Mouse (Mus musculus) heart, embryonic 11.5 days (tissue): ENCODE measurements around the gene Sec13. TPM values are rescaled to one million over a fixed set of nuclear protein-coding genes. Genes with fewer than 3 reads are reported as not detected.

Source experiments
- ATAC-seq: fragments of 200-750 bp; cut with Nextera tagmentation; replicated peaks from 2 replicates; pipeline ENCODE4 v1.8.0; 2017; ENCODE audit warnings: moderate library complexity; ENCODE audit not compliant: insufficient number of reproducible peaks, low FRiP score, low TSS enrichment
- H3K27ac ChIP-seq: fragments of 300-500 bp; sonication (generic); 2 replicates; pipeline ENCODE4 v1.5.1; 2014; ENCODE audit warnings: mild to moderate bottlenecking, low read depth, low read length
- H3K27me3 ChIP-seq: fragments of 300-500 bp; sonication (generic); 2 replicates; pipeline ENCODE4 v1.6.1; 2014; ENCODE audit warnings: mild to moderate bottlenecking, low read length, mixed read lengths; ENCODE audit not compliant: control insufficient read depth, insufficient read depth
- H3K36me3 ChIP-seq: fragments of 300-500 bp; sonication (generic); 2 replicates; pipeline ENCODE4 v1.6.1; 2014; ENCODE audit warnings: mild to moderate bottlenecking, low read length, moderate library complexity, mixed read lengths; ENCODE audit not compliant: control insufficient read depth, insufficient read depth
- H3K4me1 ChIP-seq: fragments of 300-500 bp; sonication (generic); 2 replicates; pipeline ENCODE4 v1.6.1; 2014; ENCODE audit warnings: low read length; ENCODE audit not compliant: control insufficient read depth, insufficient read depth
- H3K4me2 ChIP-seq: fragments of 300-500 bp; sonication (generic); 2 replicates; pipeline ENCODE4 v1.6.1; 2014; ENCODE audit warnings: mild to moderate bottlenecking, moderate library complexity
- H3K4me3 ChIP-seq: fragments of 300-500 bp; sonication (generic); 2 replicates; pipeline ENCODE4 v1.5.1; 2014; ENCODE audit warnings: low read depth, low read length
- H3K9ac ChIP-seq: fragments of 300-500 bp; sonication (generic); 2 replicates; pipeline ENCODE4 v1.6.1; 2014; ENCODE audit warnings: mild to moderate bottlenecking, low read depth, low read length, moderate library complexity
- H3K9me3 ChIP-seq: fragments of 300-500 bp; sonication (generic); replicated peaks from 2 replicates; pipeline ENCODE4 v1.6.1; 2016; ENCODE audit warnings: low read length; ENCODE audit not compliant: control insufficient read depth
- WGBS: fragments of 180-500 bp; shearing (Covaris S2); extraction: QIAGEN DNeasy Blood & Tissue Kit; methylation state at CpG from one replicate; pipeline ENCODE4 v1.1.7; 2014; ENCODE audit not compliant: insufficient replicate concordance; 5-methylcytosine and 5-hydroxymethylcytosine counted together
- polyA plus RNA-seq: library from polyadenylated mRNA; unstranded; fragments of >200 nt; fragmentation: Nextera tagmentation; extraction: Ambion mirVana; gene quantifications from 2 replicates; pipeline ENCODE4 v1.2.1, GENCODE M21; 2014

Gene Sec13
- polyA plus RNA-seq, 1 experiment from 2014 or later, result 246 TPM

DNA sequence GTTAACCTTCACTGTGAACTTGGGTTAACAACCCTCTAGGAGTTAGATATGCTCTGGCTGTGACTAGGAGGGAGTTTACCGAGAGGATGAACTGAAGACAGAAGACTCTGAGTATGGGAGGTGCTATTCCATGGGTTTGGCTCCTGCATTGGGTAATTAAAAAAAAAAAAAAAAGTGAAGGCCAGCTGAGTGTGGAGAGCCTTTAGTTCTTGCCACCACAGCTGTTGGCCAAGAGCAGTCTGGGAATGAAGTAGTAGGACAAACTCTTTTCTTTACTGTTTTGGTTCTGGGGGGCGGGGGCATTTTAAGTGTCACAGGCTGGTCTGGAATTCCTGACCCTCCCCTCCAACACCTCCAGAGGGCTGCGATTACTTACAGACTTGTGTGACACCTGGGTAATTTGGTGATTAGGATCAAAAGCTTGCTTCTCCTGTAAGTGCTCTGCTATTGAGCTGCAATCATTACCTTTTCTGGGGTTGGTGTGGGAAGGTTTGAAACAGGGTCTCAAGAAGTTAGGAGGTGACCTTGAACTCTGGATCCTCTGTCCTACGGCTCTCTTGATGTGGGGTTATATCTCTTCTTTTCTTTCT, 44.7 kb downstream of the Sec13 start:
- Histone ChIP-seq H3K27ac (peak overlapping the region; percentile 95), H3K27me3 (no peaks in the 10 kb centered on the region), H3K4me2 (peak overlapping the region; percentile 87), H3K9me3 (no peaks in the 10 kb centered on the region), H3K4me3 (peak overlapping the region; percentile 85), H3K36me3 (peaks cover 2% of the 10 kb centered on the region; the same call in 1 of the 2 replicates), H3K9ac (peak overlapping the region; percentile 58), H3K4me1 (peaks cover 36% of the 10 kb centered on the region)
- 39% methylated on average over 4 of the region's 4 CpGs for WGBS
- ATAC-seq, result no peak

DNA sequence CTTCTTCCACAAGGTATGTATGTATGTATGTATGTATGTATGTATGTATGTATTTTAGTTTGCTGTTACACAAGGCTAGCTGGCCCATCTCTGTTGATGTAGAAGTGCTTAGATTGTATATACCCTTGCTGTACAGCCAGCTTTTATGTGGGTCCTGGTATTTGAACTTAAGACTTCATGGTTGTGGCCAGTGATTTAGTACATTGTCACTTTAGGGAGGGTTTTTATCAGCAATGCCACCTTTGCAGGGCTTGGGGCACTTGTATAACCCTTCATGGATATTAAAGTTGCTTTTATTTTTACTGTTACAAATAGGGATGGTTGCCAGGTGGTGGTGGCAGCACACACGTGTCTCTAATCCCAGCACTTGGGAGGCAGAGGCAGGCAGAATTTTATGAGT, 45.3 kb downstream of the Sec13 start:
- H3K36me3 ChIP-seq, result no peaks in the 10 kb centered on the region; the same call in 1 of the 2 replicates
- WGBS, result 68% methylated on average over 1 of the region's 1 CpGs
- H3K9me3 ChIP-seq, result no peaks in the 10 kb centered on the region
- no peak overlapping the region for H3K4me3 ChIP-seq
- H3K27ac ChIP-seq, result no peak overlapping the region
- no peak overlapping the region for H3K9ac ChIP-seq
- no peak overlapping the region for H3K4me2 ChIP-seq
- no peaks in the 10 kb centered on the region for H3K27me3 ChIP-seq
- H3K4me1 ChIP-seq, result peaks cover 40% of the 10 kb centered on the region
- no peak for ATAC-seq

DNA sequence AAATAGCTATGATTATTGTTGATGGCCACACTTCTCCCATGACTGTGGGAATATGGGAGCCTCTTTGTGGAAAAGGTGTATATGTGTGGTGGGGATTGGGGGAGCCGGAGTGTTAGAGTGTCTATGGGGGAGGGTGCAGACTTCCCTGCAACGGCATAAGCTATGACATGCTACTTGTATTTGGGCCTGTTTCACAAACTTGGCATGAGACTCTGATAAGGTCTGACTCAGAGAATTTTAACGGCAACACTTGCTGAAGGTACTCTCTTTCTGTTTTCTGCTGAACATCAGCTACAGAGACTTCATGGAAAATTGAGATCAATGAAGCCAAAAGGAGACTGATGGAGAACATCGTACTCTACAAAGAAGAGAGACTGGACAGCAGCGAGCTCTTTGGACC, 47.2 kb downstream of the Sec13 start:
- no peak overlapping the region for H3K4me3 ChIP-seq
- peaks cover 38% of the 10 kb centered on the region for H3K4me1 ChIP-seq
- ATAC-seq, result no peak

DNA sequence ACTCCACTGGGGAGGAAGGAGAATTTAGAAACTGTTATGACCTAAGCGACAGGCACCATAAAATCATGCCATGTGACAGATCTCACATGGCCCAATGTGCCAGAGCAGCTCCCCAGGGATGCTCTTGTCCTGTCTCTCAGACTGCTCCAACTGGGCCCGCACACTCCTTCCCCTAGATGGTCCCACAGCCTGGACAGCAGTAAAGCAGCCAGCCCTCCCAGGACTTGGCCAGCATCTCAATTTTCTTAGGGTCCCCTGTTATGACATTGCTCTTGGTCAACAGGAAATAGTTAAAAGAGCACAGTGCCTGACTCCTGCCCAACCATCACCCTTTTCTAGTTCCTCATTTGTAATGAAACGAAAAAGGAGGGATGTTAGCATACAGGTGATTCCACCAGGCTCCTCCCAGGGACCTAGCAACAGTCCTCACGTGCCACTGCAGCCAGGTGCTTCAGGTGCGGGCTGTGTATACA, 47.8 kb downstream of the Sec13 start:
- H3K4me2 ChIP-seq, result peak overlapping the region; percentile 43
- H3K36me3 ChIP-seq, result no peaks in the 10 kb centered on the region
- H3K9ac ChIP-seq, result no peak overlapping the region
- no peak overlapping the region for H3K27ac ChIP-seq
- no peak for ATAC-seq
- H3K4me3 ChIP-seq, result no peak overlapping the region
- peaks cover 34% of the 10 kb centered on the region for H3K4me1 ChIP-seq
- WGBS, result 76% methylated on average over 5 of the region's 5 CpGs
- H3K27me3 ChIP-seq, result no peaks in the 10 kb centered on the region
- no peaks in the 10 kb centered on the region for H3K9me3 ChIP-seq

More for the DNA sequence above, 47.2 kb downstream of the Sec13 start:
- Histone ChIP-seq H3K4me2 (peak overlapping the region; percentile 43; the same call in 1 of the 2 replicates), H3K27me3 (no peaks in the 10 kb centered on the region), H3K36me3 (no peaks in the 10 kb centered on the region), H3K27ac (no peak overlapping the region), H3K9me3 (no peaks in the 10 kb centered on the region), H3K9ac (no peak overlapping the region)
- 76% methylated on average over 5 of the region's 5 CpGs for WGBS

DNA sequence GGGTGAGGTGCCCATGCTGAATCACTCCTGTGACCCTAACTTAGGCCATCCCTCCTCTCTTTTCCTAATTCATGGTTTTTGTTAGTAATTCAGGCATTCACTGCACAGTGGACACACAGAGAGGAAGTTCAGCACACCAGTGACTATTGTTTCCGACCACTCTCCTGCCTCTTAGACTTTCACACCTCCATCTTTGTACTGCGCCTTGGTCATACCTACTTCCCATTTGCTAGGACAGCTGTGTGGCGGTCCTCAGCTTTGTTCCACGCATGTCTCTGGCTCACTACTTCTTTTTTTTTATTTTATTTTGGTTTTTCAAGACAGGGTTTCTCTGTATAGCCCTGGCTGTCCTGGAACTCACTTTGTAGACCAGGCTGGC, 49.5 kb downstream of the Sec13 start:
- H3K4me1 ChIP-seq, result peaks cover 42% of the 10 kb centered on the region
- peak; percentile 5; the same call in 1 of the 2 replicates for ATAC-seq
- peak overlapping the region; percentile 66 for H3K4me2 ChIP-seq
- no peaks in the 10 kb centered on the region for H3K9me3 ChIP-seq
- 55% methylated on average over 4 of the region's 4 CpGs for WGBS
- peak overlapping the region; percentile 95 for H3K27ac ChIP-seq
- H3K27me3 ChIP-seq, result no peaks in the 10 kb centered on the region
- H3K36me3 ChIP-seq, result no peaks in the 10 kb centered on the region
- H3K9ac ChIP-seq, result peak overlapping the region; percentile 71
- H3K4me3 ChIP-seq, result peak overlapping the region; percentile 28; the same call in 1 of the 2 replicates

DNA sequence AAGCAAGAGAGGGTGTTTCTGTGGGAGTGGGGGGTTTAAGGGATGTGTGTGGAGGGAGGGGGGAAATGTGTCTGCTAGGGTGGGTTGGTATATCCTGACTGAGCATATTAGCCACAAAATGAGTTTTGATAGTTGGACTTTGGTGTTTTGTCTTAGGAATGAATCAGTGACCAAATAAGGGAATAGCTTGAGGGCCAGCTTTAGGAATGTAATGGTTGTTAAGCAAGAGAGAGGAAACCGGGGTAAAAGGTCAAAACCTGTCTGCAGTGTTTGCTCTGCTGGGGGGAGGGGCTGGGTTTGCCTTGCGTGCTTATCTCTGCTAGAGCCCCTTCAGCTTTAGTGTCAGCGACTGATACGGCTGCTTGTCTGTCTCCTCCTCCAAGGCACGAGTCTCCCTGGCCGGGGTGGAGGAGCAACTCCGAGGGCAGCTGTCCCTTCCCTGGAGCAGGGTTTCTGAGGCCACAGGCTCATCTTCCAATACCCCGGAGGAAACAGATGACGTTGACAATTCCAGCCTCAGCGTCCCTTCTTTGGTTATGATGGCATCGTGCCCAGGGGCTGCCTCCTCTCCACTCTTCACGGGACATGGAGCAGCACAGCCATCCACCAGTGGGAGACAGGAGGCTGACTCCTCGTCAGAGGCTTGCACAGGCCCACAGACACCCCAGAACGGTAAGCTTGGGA, 50.0 kb downstream of the Sec13 start:
- no peaks in the 10 kb centered on the region for H3K36me3 ChIP-seq
- no peaks in the 10 kb centered on the region for H3K27me3 ChIP-seq
- 1% methylated on average over 13 of the region's 14 CpGs for WGBS
- H3K9me3 ChIP-seq, result no peaks in the 10 kb centered on the region
- H3K4me1 ChIP-seq, result peaks cover 39% of the 10 kb centered on the region
- peak overlapping the region; percentile 28; the same call in 1 of the 2 replicates for H3K4me3 ChIP-seq
- H3K9ac ChIP-seq, result peak overlapping the region; percentile 71
- H3K27ac ChIP-seq, result peak overlapping the region; percentile 95
- peak overlapping the region; percentile 66 for H3K4me2 ChIP-seq
- ATAC-seq, result peak; percentile 89

DNA sequence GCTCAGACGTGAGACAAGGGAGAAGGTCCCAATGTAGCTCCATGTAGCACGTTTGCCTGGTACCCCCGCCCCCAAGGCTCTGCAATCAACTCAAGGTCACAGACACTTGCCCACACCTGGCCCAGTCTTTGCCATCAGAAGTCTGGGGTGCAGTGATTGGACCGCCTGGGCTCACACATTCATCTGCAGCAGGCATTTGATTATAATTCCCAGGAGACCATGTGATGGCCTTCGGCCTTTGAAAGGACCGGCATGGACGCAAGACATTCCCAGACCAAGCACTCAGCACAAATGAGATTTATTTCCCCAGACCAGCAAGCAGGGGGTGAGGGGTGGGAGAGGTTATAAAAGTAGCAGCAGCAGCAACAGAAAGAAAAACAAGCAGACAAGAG, 50.5 kb downstream of the Sec13 start:
- Histone ChIP-seq H3K9me3 (no peaks in the 10 kb centered on the region), H3K36me3 (no peaks in the 10 kb centered on the region), H3K27ac (peak overlapping the region; percentile 95), H3K4me1 (peaks cover 39% of the 10 kb centered on the region), H3K4me2 (peak overlapping the region; percentile 66), H3K9ac (peak overlapping the region; percentile 71; the same call in 1 of the 2 replicates), H3K4me3 (no peak overlapping the region; the same call in 1 of the 2 replicates), H3K27me3 (no peaks in the 10 kb centered on the region)
- 8% methylated on average over 7 of the region's 7 CpGs for WGBS
- peak; percentile 15; the same call in 1 of the 2 replicates for ATAC-seq

DNA sequence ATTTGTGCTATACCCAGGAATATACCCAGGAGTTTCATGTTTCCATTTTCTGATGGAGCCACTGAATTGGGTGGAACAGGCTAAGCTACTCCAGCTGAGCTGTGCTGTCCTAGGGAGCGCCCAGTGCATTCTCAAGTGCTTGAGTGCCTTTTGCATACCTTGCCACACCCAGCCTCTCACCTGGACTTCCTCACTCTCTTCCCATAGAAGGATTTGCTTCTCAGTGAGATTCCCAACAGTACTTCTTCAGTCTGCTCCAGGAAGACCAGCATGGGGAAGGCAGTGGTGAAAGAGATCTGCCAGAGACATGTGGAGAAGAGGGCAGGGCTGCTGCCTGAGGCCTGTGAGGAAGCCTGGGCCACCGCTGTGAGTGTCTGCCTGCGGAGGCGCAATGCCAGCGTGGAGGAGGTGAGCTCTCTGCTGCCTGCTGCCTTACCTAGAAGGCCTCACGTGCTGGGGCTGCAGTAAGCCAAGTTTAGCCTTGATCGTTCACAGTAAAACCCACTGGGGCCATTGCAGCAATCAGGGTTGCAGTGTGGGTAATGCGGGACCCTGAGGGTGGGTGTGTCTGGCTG, 53.9 kb downstream of the Sec13 start:
- Histone ChIP-seq H3K9me3 (no peaks in the 10 kb centered on the region), H3K9ac (no peak overlapping the region), H3K4me1 (peaks cover 30% of the 10 kb centered on the region), H3K4me3 (no peak overlapping the region), H3K27ac (no peak overlapping the region), H3K27me3 (no peaks in the 10 kb centered on the region), H3K36me3 (no peaks in the 10 kb centered on the region), H3K4me2 (no peak overlapping the region)
- ATAC-seq, result no peak
- 44% methylated on average over 8 of the region's 8 CpGs for WGBS
